In genomic region chr2:181837372-181838292, GRCm38 (mm10) we compare ENCODE assay signal across 8 mouse cellular contexts. TPM values are rescaled to one million over a fixed set of nuclear protein-coding genes. Genes with fewer than 3 reads are reported as not detected.
DNase-seq lines count a peak whose midpoint lies in the region; ATAC-seq and TF ChIP-seq lines count a peak whose summit lies in the region.

TSS of gene Pcmtd2 (plus strand) at chr2:181837854.

- no peaks in the 10 kb centered on the region for H3K27me3 ChIP-seq in embryonic facial prominence, embryonic 14.5 days (replicated peaks; ENCODE audit: control insufficient read depth, insufficient read depth, low read length)
- H3K27me3 ChIP-seq in heart, adult 2 months (ENCODE audit: control insufficient read depth, insufficient read depth, low read length), result no peaks in the 10 kb centered on the region
- no peaks in the 10 kb centered on the region for H3K27me3 ChIP-seq in limb, embryonic 13.5 days
- H3K27me3 ChIP-seq in midbrain, embryonic 16.5 days (ENCODE audit: control insufficient read depth, insufficient read depth, low read depth, low read length), result no peaks in the 10 kb centered on the region

- 0% methylated on average over 35 of the region's 35 CpGs for WGBS in embryonic facial prominence, embryonic 14.5 days
- WGBS in heart, adult 2 months, result under 1% methylated on average over 35 of the region's 35 CpGs
- WGBS in limb, embryonic 13.5 days, result under 1% methylated on average over 35 of the region's 35 CpGs
- WGBS in midbrain, embryonic 16.5 days, result under 1% methylated on average over 35 of the region's 35 CpGs

- peak; percentile 99 for ATAC-seq in embryonic facial prominence, embryonic 14.5 days (ENCODE audit: low read depth)
- ATAC-seq in limb, embryonic 13.5 days (ENCODE audit: low FRiP score, low read depth), result peak; percentile 100
- peak; percentile 99 for ATAC-seq in midbrain, embryonic 16.5 days

- peak within 1 kb of the TSS; percentile 87 for H3K9ac ChIP-seq in embryonic facial prominence, embryonic 14.5 days (ENCODE audit: low read depth, low read length)
- peak within 1 kb of the TSS; percentile 89 for H3K9ac ChIP-seq in heart, adult 2 months (ENCODE audit: low read depth, low read length)
- peak within 1 kb of the TSS; percentile 82 for H3K9ac ChIP-seq in limb, embryonic 13.5 days
- H3K9ac ChIP-seq in midbrain, embryonic 16.5 days (ENCODE audit: low read depth, low read length), result peak within 1 kb of the TSS; percentile 81

- H3K36me3 ChIP-seq in embryonic facial prominence, embryonic 14.5 days (ENCODE audit: control insufficient read depth, insufficient read depth, low read length), result peaks cover 16% of the 10 kb centered on the region
- peaks cover 19% of the 10 kb centered on the region for H3K36me3 ChIP-seq in heart, adult 2 months (ENCODE audit: control insufficient read depth, insufficient read depth, low read length)
- peaks cover 13% of the 10 kb centered on the region for H3K36me3 ChIP-seq in limb, embryonic 13.5 days
- peaks cover 5% of the 10 kb centered on the region; the same call in 1 of the 2 replicates for H3K36me3 ChIP-seq in midbrain, embryonic 16.5 days (ENCODE audit: control insufficient read depth, insufficient read depth, low read length)

- TF ChIP-seq EP300 in heart, adult 2 months (IDR thresholded peaks at IDR 0.05; ENCODE audit: insufficient read depth, low read depth, low read length), result no peak

- DNase-seq in 3T3-L1 (ENCODE audit: low read depth, low spot score), result peak; percentile 95
- peak; percentile 77 to 85 for DNase-seq in adrenal gland, postnatal 4 days (ENCODE audit: low spot score in 2 of 2)
- DNase-seq in embryonic facial prominence, embryonic 14.5 days (ENCODE audit: low spot score), result peak; percentile 97
- peak; percentile 94 to 96 for DNase-seq in heart, adult 2 months
- peak; percentile 93 to 94 for DNase-seq in kidney, adult 8-10 months
- peak; percentile 86 to 93 for DNase-seq in spleen, postnatal 10 days (ENCODE audit: low spot score in 2 of 2)

- intact Hi-C loops in heart, adult 2 months (cut with DNase I), result loop anchor here (2.0 kb wide), 1 partner anchor 27 kb away; the partner anchor contains the start of gene Polr3k

- peak within 1 kb of the TSS; percentile 87 for H3K27ac ChIP-seq in embryonic facial prominence, embryonic 14.5 days (replicated peaks; ENCODE audit: low read depth, low read length)
- H3K27ac ChIP-seq in heart, adult 2 months, result peak within 1 kb of the TSS; percentile 98
- H3K27ac ChIP-seq in limb, embryonic 13.5 days, result peak within 1 kb of the TSS; percentile 81
- H3K27ac ChIP-seq in midbrain, embryonic 16.5 days (ENCODE audit: low read length), result peak within 1 kb of the TSS; percentile 84

- H3K4me3 ChIP-seq in embryonic facial prominence, embryonic 14.5 days (ENCODE audit: low read depth, low read length), result peak within 1 kb of the TSS; percentile 70
- H3K4me3 ChIP-seq in heart, adult 2 months, result peak within 1 kb of the TSS; percentile 77
- H3K4me3 ChIP-seq in limb, embryonic 13.5 days, result peak within 1 kb of the TSS; percentile 75
- peak within 1 kb of the TSS; percentile 69 for H3K4me3 ChIP-seq in midbrain, embryonic 16.5 days (ENCODE audit: low read depth, low read length)

- peaks cover 10% of the 10 kb centered on the region for H3K4me1 ChIP-seq in embryonic facial prominence, embryonic 14.5 days (ENCODE audit: control insufficient read depth, insufficient read depth, low read length)
- H3K4me1 ChIP-seq in heart, adult 2 months (ENCODE audit: control insufficient read depth, insufficient read depth, low read length), result peaks cover 3% of the 10 kb centered on the region
- peaks cover 13% of the 10 kb centered on the region for H3K4me1 ChIP-seq in limb, embryonic 13.5 days
- peaks cover 15% of the 10 kb centered on the region for H3K4me1 ChIP-seq in midbrain, embryonic 16.5 days (ENCODE audit: control insufficient read depth, insufficient read depth, low read length)

- H3K79me2 ChIP-seq in heart, adult 2 months (replicated peaks; ENCODE audit: control insufficient read depth, insufficient read depth, low read length), result no peaks in the 10 kb centered on the region; the same call in 1 of the 2 replicates

- TF ChIP-seq CTCF in heart, adult 2 months (IDR thresholded peaks at IDR 0.05), result no peak

- peak; percentile 96 for TF ChIP-seq POLR2A in heart, adult 2 months (IDR thresholded peaks at IDR 0.05; ENCODE audit: insufficient read depth, low read depth, low read length)

- peak within 1 kb of the TSS; percentile 86 for H3K4me2 ChIP-seq in embryonic facial prominence, embryonic 14.5 days (ENCODE audit: low read depth, low read length)
- peak within 1 kb of the TSS; percentile 85 for H3K4me2 ChIP-seq in limb, embryonic 13.5 days (replicated peaks)
- H3K4me2 ChIP-seq in midbrain, embryonic 16.5 days (ENCODE audit: low read length), result peak within 1 kb of the TSS; percentile 61

- no peaks in the 10 kb centered on the region for H3K9me3 ChIP-seq in embryonic facial prominence, embryonic 14.5 days (ENCODE audit: control insufficient read depth, low read length)
- H3K9me3 ChIP-seq in limb, embryonic 13.5 days, result no peaks in the 10 kb centered on the region
- H3K9me3 ChIP-seq in midbrain, embryonic 16.5 days (replicated peaks; ENCODE audit: control insufficient read depth, low read length, poor library complexity, severe bottlenecking), result no peaks in the 10 kb centered on the region

RNA-seq across cellular contexts. Expression of gene Pcmtd2, which starts in this region (rescaled TPM):
- total RNA-seq in adrenal gland, postnatal 4 days (2021), result 10 to 100 TPM; 70.8 to 74.9 TPM
- 30.6 and 32.5 TPM in 2 replicates for polyA plus RNA-seq in embryonic facial prominence, embryonic 14.5 days (2014; fragmentation: Nextera tagmentation; extraction: Ambion mirVana)
- 10 to 100 TPM; 45.5 to 52.7 TPM for total RNA-seq in heart, adult 2 months (2021)
- 32.8 and 51.0 TPM in 2 replicates for polyA plus RNA-seq in heart, adult 2 months (2012; rRNA removed)
- 37.8 and 40.6 TPM in 2 replicates for polyA plus RNA-seq in limb, embryonic 13.5 days (2015; fragmentation: Nextera tagmentation; extraction: Ambion mirVana)
- polyA plus RNA-seq in midbrain, embryonic 16.5 days (2015; fragmentation: Nextera tagmentation; extraction: Ambion mirVana), result 34.4 and 36.4 TPM in 2 replicates

Comparison
In these comparisons a context has a peak if more than half of its experiments do, and no peak if none do; other contexts are left out.
1. Peak in every context shown above with its lines: DNase-seq, ATAC-seq, H3K4me3 ChIP-seq and H3K27ac ChIP-seq.